Mouse (Mus musculus) heart, embryonic 12.5 days (tissue): ENCODE measurements around the gene Afdn. TPM values are rescaled to one million over a fixed set of nuclear protein-coding genes. Genes with fewer than 3 reads are reported as not detected.
"Not testable (repeated sequence)": the region's sequence is repeated elsewhere in the genome, so short reads cannot be mapped to it uniquely, and the experiment has no call there.

Experiments
- ATAC-seq: fragments of 200-750 bp; cut with Nextera tagmentation; 2 replicates; pipeline ENCODE4 v1.8.0; 2017; ENCODE audit warnings: moderate TSS enrichment, moderate library complexity; ENCODE audit not compliant: insufficient number of reproducible peaks, low FRiP score
- H3K27ac ChIP-seq: fragments of 300-500 bp; sonication (generic); 2 replicates; pipeline ENCODE4 v1.5.1; 2016; ENCODE audit warnings: mild to moderate bottlenecking, moderate library complexity; ENCODE audit not compliant: poor library complexity, severe bottlenecking
- H3K27me3 ChIP-seq: fragments of 300-500 bp; sonication (generic); replicated peaks from 2 replicates; pipeline ENCODE4 v1.6.1; 2016; ENCODE audit warnings: mild to moderate bottlenecking, moderate library complexity
- H3K36me3 ChIP-seq: fragments of 300-500 bp; sonication (generic); 2 replicates; pipeline ENCODE4 v1.6.1; 2016; ENCODE audit warnings: mild to moderate bottlenecking, moderate library complexity
- H3K4me1 ChIP-seq: fragments of 300-500 bp; sonication (generic); replicated peaks from 2 replicates; pipeline ENCODE4 v1.6.1; 2016; ENCODE audit warnings: mild to moderate bottlenecking
- H3K4me2 ChIP-seq: fragments of 300-500 bp; sonication (generic); 2 replicates; pipeline ENCODE4 v1.6.1; 2016; ENCODE audit warnings: mild to moderate bottlenecking, moderate library complexity
- H3K4me3 ChIP-seq: fragments of 300-500 bp; sonication (generic); 2 replicates; pipeline ENCODE4 v1.5.1; 2016; ENCODE audit warnings: mild to moderate bottlenecking
- H3K9ac ChIP-seq: fragments of 300-500 bp; sonication (generic); 2 replicates; pipeline ENCODE4 v1.6.1; 2016; ENCODE audit warnings: mild to moderate bottlenecking, moderate library complexity
- H3K9me3 ChIP-seq: fragments of 300-500 bp; sonication (generic); replicated peaks from 2 replicates; pipeline ENCODE4 v1.6.1; 2016; ENCODE audit warnings: mild to moderate bottlenecking, moderate library complexity
- WGBS: fragments of 180-500 bp; shearing (Covaris S2); methylation state at CpG from one replicate; pipeline ENCODE4 v1.1.7; 2016; 5-methylcytosine and 5-hydroxymethylcytosine counted together
- polyA plus RNA-seq: library from polyadenylated mRNA; unstranded; fragments of >200 nt; fragmentation: Nextera tagmentation; extraction: Ambion mirVana; gene quantifications from 2 replicates; pipeline ENCODE4 v1.2.1, GENCODE M21; 2016

Afdn gene
- polyA plus RNA-seq, 1 experiment from 2014 or later: 106 TPM

DNA sequence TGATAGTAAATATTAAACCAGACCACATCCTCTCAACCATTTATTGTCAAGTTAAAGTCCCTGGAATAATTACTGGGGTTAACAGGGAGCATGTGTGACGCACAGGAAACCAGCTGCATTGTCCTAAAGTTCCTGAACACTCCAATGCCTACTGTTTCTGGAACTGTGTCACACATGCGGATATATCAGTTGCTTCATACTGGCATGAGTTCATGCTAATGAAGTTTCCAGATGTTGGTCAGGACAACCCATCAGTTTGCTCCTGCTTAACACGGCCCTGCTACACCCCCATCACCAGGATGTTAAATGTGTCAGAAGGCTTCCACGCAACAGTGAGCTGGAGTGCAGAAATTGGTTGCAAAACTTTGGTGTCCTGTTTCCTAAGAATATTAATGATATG lies 154.2 kb downstream of the Afdn start:
- Histone ChIP-seq H3K4me3 (no peak overlapping the region), H3K36me3 (no peaks in the 10 kb centered on the region), H3K27ac (no peak overlapping the region), H3K9ac (no peak overlapping the region), H3K4me1 (no peaks in the 10 kb centered on the region), H3K4me2 (no peak overlapping the region), H3K27me3 (no peaks in the 10 kb centered on the region), H3K9me3 (no peaks in the 10 kb centered on the region)
- ATAC-seq: no peak
- 74% methylated on average over 4 of the region's 4 CpGs for WGBS

GRCm38 (mm10) chr17:13920771-13921170 lies 160.4 kb downstream of the Afdn start:
- Histone ChIP-seq H3K4me3 (no peak overlapping the region), H3K27ac (no peak overlapping the region), H3K9ac (no peak overlapping the region), H3K9me3 (no peaks in the 10 kb centered on the region), H3K4me2 (no peak overlapping the region), H3K4me1 (peaks cover 13% of the 10 kb centered on the region), H3K27me3 (no peaks in the 10 kb centered on the region), H3K36me3 (no peaks in the 10 kb centered on the region)
- ATAC-seq: no peak
- whole genome bisulfite sequencing: 56% methylated on average over 2 of the region's 2 CpGs

DNA sequence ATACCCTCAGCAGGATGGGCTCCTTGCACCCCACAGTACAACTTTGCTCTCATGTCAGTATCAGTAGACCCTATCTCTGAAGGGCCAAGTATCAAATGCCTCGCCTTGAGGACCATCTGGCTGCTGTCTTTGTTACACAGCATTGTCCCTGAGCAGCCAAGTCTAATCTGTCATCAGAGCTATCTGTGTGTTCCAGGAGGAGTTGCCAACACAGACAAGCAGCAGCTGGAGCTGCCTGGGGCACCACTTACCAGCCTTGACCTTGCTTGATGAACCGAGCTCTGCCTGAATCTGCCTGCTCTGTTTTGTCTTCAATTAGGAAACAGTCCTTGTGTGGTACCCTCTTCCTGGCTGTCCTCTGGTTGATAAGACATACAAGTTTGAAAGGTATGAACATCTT lies 163.1 kb downstream of the Afdn start:
- no peaks in the 10 kb centered on the region for H3K27me3 ChIP-seq
- no peak overlapping the region for H3K4me3 ChIP-seq
- H3K36me3 ChIP-seq: no peaks in the 10 kb centered on the region
- ATAC-seq: no peak
- no peak overlapping the region for H3K4me2 ChIP-seq
- H3K9ac ChIP-seq: no peak overlapping the region
- no peaks in the 10 kb centered on the region for H3K9me3 ChIP-seq
- H3K27ac ChIP-seq: no peak overlapping the region
- 43% methylated on average over 2 of the region's 2 CpGs for WGBS
- H3K4me1 ChIP-seq: peaks cover 13% of the 10 kb centered on the region

DNA sequence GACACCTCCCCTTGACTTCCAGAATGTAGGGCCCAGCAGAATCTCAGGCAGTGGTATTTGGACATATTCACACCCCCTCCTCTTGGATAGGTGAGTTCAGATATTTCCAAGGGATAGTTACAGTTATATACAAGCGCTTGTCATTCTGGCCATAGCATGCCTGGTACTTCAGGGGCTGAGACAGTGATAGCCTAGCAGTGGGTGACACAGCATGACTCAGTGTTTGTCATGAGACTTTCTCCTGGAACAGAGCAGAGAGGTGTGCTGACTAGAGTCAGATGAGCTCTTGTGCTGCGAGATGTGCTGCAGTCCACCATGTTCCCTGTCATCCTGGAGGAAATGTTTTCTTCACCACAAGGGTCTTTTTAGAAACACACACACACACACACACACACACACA lies 164.2 kb downstream of the Afdn start:
- WGBS: 78% methylated on average over 2 of the region's 2 CpGs
- no peak overlapping the region for H3K4me2 ChIP-seq
- H3K9ac ChIP-seq: no peak overlapping the region
- no peak overlapping the region for H3K4me3 ChIP-seq
- H3K4me1 ChIP-seq: peaks cover 13% of the 10 kb centered on the region
- ATAC-seq: peak; percentile 71; the same call in 1 of the 2 replicates
- H3K36me3 ChIP-seq: no peaks in the 10 kb centered on the region
- no peaks in the 10 kb centered on the region for H3K9me3 ChIP-seq
- H3K27ac ChIP-seq: no peak overlapping the region
- H3K27me3 ChIP-seq: no peaks in the 10 kb centered on the region

- no peaks in the 10 kb centered on the region for H3K9me3 ChIP-seq
- WGBS: 53% methylated on average over 3 of the region's 3 CpGs
These were observed 165.6 kb downstream of the Afdn start for GRCm38 (mm10) chr17:13925931-13926330.

DNA sequence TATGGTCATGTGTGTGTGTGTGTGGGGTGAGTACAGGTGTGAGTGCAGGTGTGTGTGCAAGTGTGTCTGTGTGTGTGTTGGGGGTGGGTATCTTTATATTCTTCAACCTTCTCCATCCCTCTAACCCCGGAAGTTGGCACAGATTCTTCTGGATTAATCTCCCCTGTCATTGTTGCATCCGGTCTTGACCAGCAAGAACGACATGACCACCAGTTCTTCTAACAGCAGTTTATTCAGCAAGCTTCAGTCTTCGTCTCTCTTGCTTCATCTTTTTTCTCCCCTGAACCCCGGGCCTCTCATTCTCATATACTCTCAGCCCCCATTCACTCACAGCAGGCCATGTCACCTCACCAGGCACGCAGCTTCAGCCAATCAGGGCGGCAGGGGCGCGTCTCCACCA lies 170.1 kb downstream of the Afdn start:
- Histone ChIP-seq H3K4me1 (no peaks in the 10 kb centered on the region), H3K9me3 (no peaks in the 10 kb centered on the region), H3K36me3 (no peaks in the 10 kb centered on the region), H3K4me2 (no peak overlapping the region), H3K27ac (no peak overlapping the region), H3K4me3 (no peak overlapping the region), H3K9ac (no peak overlapping the region), H3K27me3 (no peaks in the 10 kb centered on the region)
- no peak for ATAC-seq
- WGBS: 81% methylated on average over 9 of the region's 9 CpGs

More at GRCm38 (mm10) chr17:13925931-13926330, 165.6 kb downstream of the Afdn start:
- peaks cover 6% of the 10 kb centered on the region for H3K4me1 ChIP-seq
- no peaks in the 10 kb centered on the region for H3K36me3 ChIP-seq
- H3K4me2 ChIP-seq: no peak overlapping the region
- no peak for ATAC-seq
- H3K9ac ChIP-seq: no peak overlapping the region
- no peaks in the 10 kb centered on the region for H3K27me3 ChIP-seq
- no peak overlapping the region for H3K4me3 ChIP-seq
- H3K27ac ChIP-seq: no peak overlapping the region

- not testable (repeated sequence) for H3K4me3 ChIP-seq, H3K27ac ChIP-seq, ATAC-seq, H3K4me2 ChIP-seq, H3K36me3 ChIP-seq, H3K27me3 ChIP-seq, H3K9me3 ChIP-seq, H3K9ac ChIP-seq
- 93% methylated on average over 2 of the region's 2 CpGs for WGBS
- H3K4me1 ChIP-seq: peaks cover 20% of the 10 kb centered on the region
These were observed 175.0 kb downstream of the Afdn start for GRCm38 (mm10) chr17:13935364-13935763.

DNA sequence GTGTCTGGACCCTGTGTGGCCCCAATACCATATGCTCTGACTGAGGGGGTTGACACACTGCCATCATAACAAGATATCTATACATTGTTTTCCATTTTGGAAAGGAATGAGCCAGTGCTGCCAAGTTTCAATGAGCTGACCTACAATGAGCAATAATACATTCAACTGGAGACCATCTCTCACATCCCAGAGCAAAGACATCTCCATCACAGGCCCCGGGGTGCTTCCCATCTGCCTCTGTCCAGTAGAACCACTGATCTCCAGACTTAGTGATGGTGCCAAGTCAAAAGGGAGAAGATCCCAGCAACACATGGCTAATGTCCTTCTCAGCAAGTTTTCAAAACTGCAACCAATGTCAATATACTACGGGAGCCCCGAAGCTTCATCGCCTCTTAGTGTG lies 177.4 kb downstream of the Afdn start:
- Histone ChIP-seq H3K9me3 (no peaks in the 10 kb centered on the region), H3K4me3 (no peak overlapping the region), H3K27ac (no peak overlapping the region), H3K36me3 (no peaks in the 10 kb centered on the region), H3K27me3 (no peaks in the 10 kb centered on the region), H3K4me1 (peaks cover 23% of the 10 kb centered on the region), H3K9ac (no peak overlapping the region), H3K4me2 (no peak overlapping the region)
- 90% methylated on average over 4 of the region's 4 CpGs for WGBS
- no peak for ATAC-seq

- Histone ChIP-seq H3K27ac (peak overlapping the region; percentile 63), H3K4me1 (peaks cover 23% of the 10 kb centered on the region), H3K9me3 (no peaks in the 10 kb centered on the region), H3K36me3 (no peaks in the 10 kb centered on the region), H3K9ac (no peak overlapping the region), H3K4me3 (no peak overlapping the region), H3K27me3 (no peaks in the 10 kb centered on the region), H3K4me2 (no peak overlapping the region)
- 44% methylated on average over 3 of the region's 3 CpGs for WGBS
- ATAC-seq: peak; percentile 64; the same call in 1 of the 2 replicates
These were observed 178.3 kb downstream of the Afdn start for GRCm38 (mm10) chr17:13938652-13939051.

DNA sequence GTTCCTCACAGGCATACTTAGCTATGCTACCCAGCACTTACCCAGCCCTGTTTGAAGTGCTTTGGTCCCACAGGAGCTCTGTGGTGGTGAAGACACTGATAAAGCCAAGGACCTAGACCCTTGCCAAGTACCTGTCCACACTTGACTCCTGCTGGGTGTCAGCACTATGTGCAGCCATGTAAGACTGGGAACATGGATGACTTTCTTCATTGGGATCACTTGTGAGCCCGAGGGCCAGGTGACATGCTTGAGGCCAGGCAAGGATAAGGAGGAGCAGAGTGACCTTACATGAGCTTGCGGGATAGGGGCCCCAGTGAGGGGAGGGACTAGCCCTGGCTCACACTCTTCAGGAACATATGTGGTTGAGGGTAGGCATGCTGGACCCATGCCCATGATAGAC lies 178.9 kb downstream of the Afdn start:
- not testable (repeated sequence) for H3K27me3 ChIP-seq, H3K36me3 ChIP-seq, H3K4me2 ChIP-seq, ATAC-seq, H3K9me3 ChIP-seq, H3K9ac ChIP-seq, H3K4me3 ChIP-seq
- 57% methylated on average over 2 of the region's 2 CpGs for WGBS
- H3K4me1 ChIP-seq: peaks cover 23% of the 10 kb centered on the region
- peak overlapping the region; percentile 63 for H3K27ac ChIP-seq

DNA sequence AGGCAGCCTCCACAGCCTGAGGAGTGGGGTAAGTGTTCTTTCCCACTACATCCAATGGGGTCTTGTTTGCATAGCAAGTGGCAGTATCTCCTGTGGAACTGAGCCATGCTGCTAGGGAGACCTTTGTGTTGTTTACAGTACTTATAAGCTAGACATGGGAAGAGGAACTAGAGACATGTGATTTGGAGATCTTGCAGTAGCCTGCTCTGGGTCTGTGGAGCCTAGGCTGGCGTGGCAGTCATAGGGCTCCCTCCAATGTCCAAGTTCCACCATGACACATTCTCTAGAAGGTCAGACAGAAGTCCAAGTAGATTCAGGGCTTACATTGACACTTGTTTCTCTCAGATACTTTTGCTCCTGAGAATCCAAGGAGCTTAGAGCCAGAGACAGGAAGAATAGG lies 180.1 kb downstream of the Afdn start:
- no peak overlapping the region for H3K9ac ChIP-seq
- no peak overlapping the region for H3K4me2 ChIP-seq
- H3K27me3 ChIP-seq: no peaks in the 10 kb centered on the region
- no peaks in the 10 kb centered on the region for H3K9me3 ChIP-seq
- WGBS: 68% methylated on average over 1 of the region's 1 CpGs
- no peak for ATAC-seq
- H3K4me1 ChIP-seq: peaks cover 23% of the 10 kb centered on the region
- H3K4me3 ChIP-seq: no peak overlapping the region
- no peaks in the 10 kb centered on the region for H3K36me3 ChIP-seq
- H3K27ac ChIP-seq: no peak overlapping the region

- not testable (repeated sequence) for H3K4me1 ChIP-seq, H3K36me3 ChIP-seq, H3K27ac ChIP-seq, ATAC-seq, H3K9me3 ChIP-seq, H3K4me3 ChIP-seq, H3K9ac ChIP-seq, H3K27me3 ChIP-seq, H3K4me2 ChIP-seq
- 90% methylated on average over 1 of the region's 2 CpGs for WGBS
These were observed 187.7 kb downstream of the Afdn start, which contains the start of gene Gm7168 for GRCm38 (mm10) chr17:13948073-13948472. TSS of gene Gm7168 (plus strand) at chr17:13948373.
